Mouse (Mus musculus) common myeloid progenitor, adult 5-6 weeks (primary cell): Measurements from ENCODE around the gene Eif3g. TPM values are rescaled to one million over a fixed set of nuclear protein-coding genes. Genes with fewer than 3 reads are reported as not detected.

Experiments
- ATAC-seq: replicated peaks from 2 replicates; pipeline ENCODE4 v1.8.0; 2016; ENCODE audit warnings: low read depth, mild to moderate bottlenecking, moderate TSS enrichment, inconsistent platforms; ENCODE audit not compliant: poor library complexity, severe bottlenecking
- total RNA-seq: library from RNA; stranded (forward); fragments of 200-1000, 187-1606 nt; gene quantifications from 2 replicates; pipeline ENCODE4 v1.2.3, GENCODE M21; 2017

Gene Eif3g
- total RNA-seq, 1 experiment from 2014 or later, result 215 TPM

- peak; percentile 30 for ATAC-seq
Observed at GRCm38 (mm10) chr9:20889185-20890141, 9.0 kb downstream of the Eif3g start.

- ATAC-seq, result peak; percentile 2; the same call in 1 of the 2 replicates
Observed at GRCm38 (mm10) chr9:20888386-20888765, 10.0 kb downstream of the Eif3g start.

GRCm38 (mm10) chr9:20887704-20888385 is 10.6 kb downstream of the Eif3g start, which contains the start of gene Ppan:
TSS of gene Ppan (plus strand) at chr9:20888175.
- peak; percentile 92 for ATAC-seq

- ATAC-seq, result no peak
Observed at GRCm38 (mm10) chr9:20887191-20887590, 11.2 kb downstream of the Eif3g start.

- ATAC-seq, result no peak
Observed at GRCm38 (mm10) chr9:20886563-20886962, 11.9 kb downstream of the Eif3g start.

GRCm38 (mm10) chr9:20879097-20879792 is 19.2 kb downstream of the Eif3g start, which contains the start of gene Angptl6:
TSS of gene Angptl6 (minus strand) at chr9:20879727.
- ATAC-seq, result no peak

GRCm38 (mm10) chr9:20878710-20879065 is 19.7 kb downstream of the Eif3g start:
- ATAC-seq, result no peak

- ATAC-seq, result peak; percentile 81
Observed at GRCm38 (mm10) chr9:20878041-20878709, 20.2 kb downstream of the Eif3g start.

GRCm38 (mm10) chr9:20877118-20878040 is 21.0 kb downstream of the Eif3g start:
- ATAC-seq, result no peak

- ATAC-seq, result no peak
Observed at GRCm38 (mm10) chr9:20876318-20877117, 21.9 kb downstream of the Eif3g start.

- ATAC-seq, result no peak
Observed at GRCm38 (mm10) chr9:20875021-20875790, 23.2 kb downstream of the Eif3g start.

- ATAC-seq, result no peak
Observed at GRCm38 (mm10) chr9:20873521-20873920, 24.9 kb downstream of the Eif3g start.

GRCm38 (mm10) chr9:20872991-20873390 is 25.4 kb downstream of the Eif3g start:
- no peak for ATAC-seq

- ATAC-seq, result no peak
Observed at GRCm38 (mm10) chr9:20870211-20871173, 27.9 kb downstream of the Eif3g start.

- ATAC-seq, result peak; percentile 58
Observed at GRCm38 (mm10) chr9:20869246-20869645, 29.2 kb downstream of the Eif3g start.

GRCm38 (mm10) chr9:20868448-20869001 is 29.9 kb downstream of the Eif3g start, which contains the start of gene A230050P20Rik:
TSS of gene A230050P20Rik (plus strand) at chr9:20868642.
- peak; percentile 59 for ATAC-seq
